Mouse (Mus musculus): ENCODE measurements around the gene Fam20a. TPM values are rescaled to one million over a fixed set of nuclear protein-coding genes. Genes with fewer than 3 reads are reported as not detected.

Gene Fam20a
- polyA plus RNA-seq, 1 experiment = 72.4 TPM

DNA sequence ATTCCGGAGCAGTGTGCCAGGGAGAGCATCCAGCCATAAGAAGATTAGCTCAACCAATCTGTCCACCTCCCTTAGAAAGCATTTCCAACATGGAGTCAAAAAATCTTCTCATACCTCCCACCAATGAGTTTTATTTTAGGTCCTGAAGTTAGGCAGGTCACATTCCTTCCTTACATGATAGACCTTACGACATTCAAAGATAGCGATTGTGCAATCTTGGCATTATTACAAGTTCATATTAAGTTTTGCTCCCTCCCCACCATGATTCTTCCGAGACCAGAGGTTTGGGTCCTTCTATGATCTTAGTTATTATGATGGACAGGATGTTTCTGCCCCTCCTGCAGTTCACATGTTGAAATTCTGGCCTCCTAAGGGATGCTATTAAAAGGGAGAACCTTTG, 32.5 kb downstream of the Fam20a start:
- TF ChIP-seq POLR2A (IDR thresholded peaks at IDR 0.05; ENCODE audit: insufficient read length, low read depth) (no peak), CEBPB (IDR thresholded peaks at IDR 0.05; ENCODE audit: insufficient read depth, poor library complexity, severe bottlenecking) (peak; percentile 37; the same call in 1 of the 2 replicates)
- H3K36me3 ChIP-seq (ENCODE audit: control insufficient read depth, insufficient read depth) = peaks cover 12% of the 10 kb centered on the region
- H3K27me3 ChIP-seq (ENCODE audit: control insufficient read depth, insufficient read depth, insufficient read length) = no peaks in the 10 kb centered on the region
- H3K4me2 ChIP-seq (ENCODE audit: low read depth) = no peak overlapping the region
- no peak overlapping the region for H3ac ChIP-seq (ENCODE audit: control insufficient read depth, insufficient read length)
- no peaks in the 10 kb centered on the region for H3K79me2 ChIP-seq (ENCODE audit: control insufficient read depth, insufficient read depth)
- H3K4me3 ChIP-seq = no peak overlapping the region

GRCm38 (mm10) chr11:109682221-109682620, 39.9 kb downstream of the Fam20a start:
- Histone ChIP-seq H3K36me3 (ENCODE audit: control insufficient read depth, insufficient read depth) (peaks cover 27% of the 10 kb centered on the region), H3K4me2 (ENCODE audit: low read depth) (no peak overlapping the region), H3K4me3 (no peak overlapping the region), H3K79me2 (ENCODE audit: control insufficient read depth, insufficient read depth) (no peaks in the 10 kb centered on the region), H3ac (ENCODE audit: control insufficient read depth, insufficient read length) (no peak overlapping the region), H3K27me3 (ENCODE audit: control insufficient read depth, insufficient read depth, insufficient read length) (no peaks in the 10 kb centered on the region)
- TF ChIP-seq USF1 (IDR thresholded peaks at IDR 0.05; ENCODE audit: low read depth) (no peak), POLR2AphosphoS2 (IDR thresholded peaks at IDR 0.05; ENCODE audit: insufficient read length, low read depth) (peak; percentile 21)

GRCm38 (mm10) chr11:109681556-109681955, 40.5 kb downstream of the Fam20a start:
- Histone ChIP-seq H3ac (ENCODE audit: control insufficient read depth, insufficient read length) (no peak overlapping the region), H3K79me2 (ENCODE audit: control insufficient read depth, insufficient read depth) (no peaks in the 10 kb centered on the region), H3K4me3 (no peak overlapping the region), H3K4me2 (ENCODE audit: low read depth) (no peak overlapping the region), H3K27me3 (ENCODE audit: control insufficient read depth, insufficient read depth, insufficient read length) (no peaks in the 10 kb centered on the region), H3K36me3 (ENCODE audit: control insufficient read depth, insufficient read depth) (peaks cover 27% of the 10 kb centered on the region)
- TF ChIP-seq MAX (IDR thresholded peaks at IDR 0.05; ENCODE audit: low read depth) = no peak
- no peak for TF ChIP-seq TCF3 (IDR thresholded peaks at IDR 0.05; ENCODE audit: insufficient read length, low read depth)
- no peak for TF ChIP-seq TCF12 (IDR thresholded peaks at IDR 0.05; ENCODE audit: insufficient read depth, poor library complexity, severe bottlenecking)
- TF ChIP-seq CEBPB (IDR thresholded peaks at IDR 0.05; ENCODE audit: insufficient read depth, poor library complexity, severe bottlenecking) = no peak
- TF ChIP-seq POLR2AphosphoS2 (IDR thresholded peaks at IDR 0.05; ENCODE audit: insufficient read length, low read depth) = no peak
- no peak for TF ChIP-seq MYOD1 (IDR thresholded peaks at IDR 0.05; ENCODE audit: control insufficient read depth in 1 of 3, insufficient read length in 2 of 3, low read depth in 2 of 3)
- no peak for TF ChIP-seq SRF (IDR thresholded peaks at IDR 0.05; ENCODE audit: control insufficient read depth, insufficient read length, low read depth)
- TF ChIP-seq USF1 (IDR thresholded peaks at IDR 0.05; ENCODE audit: low read depth) = no peak
- no peak for TF ChIP-seq POLR2A (IDR thresholded peaks at IDR 0.05; ENCODE audit: insufficient read length, low read depth)
- TF ChIP-seq E2F4 (IDR thresholded peaks at IDR 0.05; ENCODE audit: insufficient read depth) = no peak
- no peak for TF ChIP-seq MYOG (IDR thresholded peaks at IDR 0.05; ENCODE audit: control insufficient read depth in 1 of 3, insufficient read depth in 1 of 3, insufficient read length in 2 of 3, low read depth in 2 of 3)
- no peak for TF ChIP-seq REST (IDR thresholded peaks at IDR 0.05; ENCODE audit: insufficient read depth, insufficient read length)

DNA sequence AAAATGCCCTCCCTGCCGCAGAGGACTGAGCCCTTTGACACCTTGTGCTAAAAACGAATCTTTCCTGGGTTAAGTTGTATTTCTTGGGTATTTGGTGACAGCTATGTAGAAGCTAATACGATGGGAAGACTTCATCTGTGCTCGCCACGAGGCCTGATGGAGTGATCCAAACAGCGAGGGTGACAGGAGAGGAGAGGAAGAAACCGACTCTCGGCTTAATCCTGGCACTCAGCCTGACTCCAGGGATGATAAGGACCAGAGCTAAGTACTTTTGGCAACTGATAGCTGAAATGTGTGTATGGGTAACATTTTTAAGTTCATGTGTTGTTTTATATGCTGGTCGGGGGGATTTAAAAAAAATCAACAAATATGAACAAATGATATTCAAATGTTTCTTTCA, 41.1 kb downstream of the Fam20a start:
- TF ChIP-seq USF1 (IDR thresholded peaks at IDR 0.05; ENCODE audit: low read depth) = no peak
- TF ChIP-seq TCF3 (IDR thresholded peaks at IDR 0.05; ENCODE audit: insufficient read length, low read depth) = no peak
- no peak for TF ChIP-seq TCF12 (IDR thresholded peaks at IDR 0.05; ENCODE audit: insufficient read depth, poor library complexity, severe bottlenecking)
- TF ChIP-seq CEBPB (IDR thresholded peaks at IDR 0.05; ENCODE audit: insufficient read depth, poor library complexity, severe bottlenecking) = no peak
- TF ChIP-seq MYOD1 (IDR thresholded peaks at IDR 0.05; ENCODE audit: control insufficient read depth in 1 of 3, insufficient read length in 2 of 3, low read depth in 2 of 3) = no peak
- TF ChIP-seq SRF (IDR thresholded peaks at IDR 0.05; ENCODE audit: control insufficient read depth, insufficient read length, low read depth) = no peak
- no peak for TF ChIP-seq POLR2A (IDR thresholded peaks at IDR 0.05; ENCODE audit: insufficient read length, low read depth)
- TF ChIP-seq MYOG (IDR thresholded peaks at IDR 0.05; ENCODE audit: control insufficient read depth in 1 of 3, insufficient read depth in 1 of 3, insufficient read length in 2 of 3, low read depth in 2 of 3) = no peak
- TF ChIP-seq POLR2AphosphoS2 (IDR thresholded peaks at IDR 0.05; ENCODE audit: insufficient read length, low read depth) = no peak
- no peak for TF ChIP-seq REST (IDR thresholded peaks at IDR 0.05; ENCODE audit: insufficient read depth, insufficient read length)
- TF ChIP-seq MAX (IDR thresholded peaks at IDR 0.05; ENCODE audit: low read depth) = no peak
- TF ChIP-seq E2F4 (IDR thresholded peaks at IDR 0.05; ENCODE audit: insufficient read depth) = no peak
- Histone ChIP-seq H3K36me3 (ENCODE audit: control insufficient read depth, insufficient read depth) (peaks cover 25% of the 10 kb centered on the region), H3K4me2 (ENCODE audit: low read depth) (no peak overlapping the region), H3K4me3 (no peak overlapping the region), H3K79me2 (ENCODE audit: control insufficient read depth, insufficient read depth) (no peaks in the 10 kb centered on the region), H3ac (ENCODE audit: control insufficient read depth, insufficient read length) (no peak overlapping the region), H3K27me3 (ENCODE audit: control insufficient read depth, insufficient read depth, insufficient read length) (no peaks in the 10 kb centered on the region)

GRCm38 (mm10) chr11:109678291-109678690, 43.8 kb downstream of the Fam20a start:
- H3ac ChIP-seq (ENCODE audit: control insufficient read depth, insufficient read length) = no peak overlapping the region
- no peak overlapping the region for H3K4me2 ChIP-seq (ENCODE audit: low read depth)
- H3K36me3 ChIP-seq (ENCODE audit: control insufficient read depth, insufficient read depth) = peaks cover 33% of the 10 kb centered on the region
- H3K79me2 ChIP-seq (ENCODE audit: control insufficient read depth, insufficient read depth) = no peaks in the 10 kb centered on the region
- no peak overlapping the region for H3K4me3 ChIP-seq
- no peaks in the 10 kb centered on the region for H3K27me3 ChIP-seq (ENCODE audit: control insufficient read depth, insufficient read depth, insufficient read length)
- no peak for TF ChIP-seq TCF12 (IDR thresholded peaks at IDR 0.05; ENCODE audit: insufficient read depth, poor library complexity, severe bottlenecking)
- no peak for TF ChIP-seq MYOG (IDR thresholded peaks at IDR 0.05; ENCODE audit: control insufficient read depth in 1 of 3, insufficient read depth in 1 of 3, insufficient read length in 2 of 3, low read depth in 2 of 3)
- TF ChIP-seq POLR2AphosphoS2 (IDR thresholded peaks at IDR 0.05; ENCODE audit: insufficient read length, low read depth) = no peak
- no peak for TF ChIP-seq REST (IDR thresholded peaks at IDR 0.05; ENCODE audit: insufficient read depth, insufficient read length)
- TF ChIP-seq MYOD1 (IDR thresholded peaks at IDR 0.05; ENCODE audit: control insufficient read depth in 1 of 3, insufficient read length in 2 of 3, low read depth in 2 of 3) = no peak
- no peak for TF ChIP-seq MAX (IDR thresholded peaks at IDR 0.05; ENCODE audit: low read depth)
- TF ChIP-seq POLR2A (IDR thresholded peaks at IDR 0.05; ENCODE audit: insufficient read length, low read depth) = no peak
- no peak for TF ChIP-seq SRF (IDR thresholded peaks at IDR 0.05; ENCODE audit: control insufficient read depth, insufficient read length, low read depth)
- no peak for TF ChIP-seq USF1 (IDR thresholded peaks at IDR 0.05; ENCODE audit: low read depth)
- no peak for TF ChIP-seq TCF3 (IDR thresholded peaks at IDR 0.05; ENCODE audit: insufficient read length, low read depth)
